Mouse (Mus musculus) myocyte (in vitro differentiated cells): Measurements from ENCODE around the gene Pomgnt2.

ENCODE experiments used
- CEBPB ChIP-seq: IDR thresholded peaks from 2 replicates; pipeline ENCODE4 v1.6.1; 2011; ENCODE audit warnings: mild to moderate bottlenecking, moderate library complexity; ENCODE audit not compliant: poor library complexity, insufficient read depth, severe bottlenecking
- E2F4 ChIP-seq: IDR thresholded peaks from one replicate; pipeline ENCODE4 v1.6.1; 2011; ENCODE audit warnings: mild to moderate bottlenecking, control low read depth, moderate library complexity; ENCODE audit not compliant: insufficient read depth
- MAX ChIP-seq: IDR thresholded peaks from one replicate; pipeline ENCODE4 v1.6.1; 2011; ENCODE audit warnings: low read depth, mild to moderate bottlenecking, control low read depth
- MYOD1 ChIP-seq, 3 experiments: IDR thresholded peaks; one replicate each; pipeline ENCODE4 v1.6.1; 2011; ENCODE audit warnings: control low read depth in 2 of 3, low read depth in 2 of 3, mild to moderate bottlenecking in 2 of 3, moderate library complexity in 1 of 3; ENCODE audit not compliant: insufficient read length in 2 of 3, control insufficient read depth in 1 of 3
- POLR2A ChIP-seq: IDR thresholded peaks from one replicate; pipeline ENCODE4 v1.6.1; 2011; ENCODE audit warnings: low read depth, mild to moderate bottlenecking, control low read depth, moderate library complexity; ENCODE audit not compliant: insufficient read length
- POLR2AphosphoS2 ChIP-seq: IDR thresholded peaks from one replicate; pipeline ENCODE4 v1.6.1; 2011; ENCODE audit warnings: low read depth, control low read depth; ENCODE audit not compliant: insufficient read length
- REST ChIP-seq: IDR thresholded peaks from one replicate; pipeline ENCODE4 v1.6.1; 2011; ENCODE audit warnings: mild to moderate bottlenecking, control low read depth, moderate library complexity; ENCODE audit not compliant: insufficient read depth, insufficient read length
- SRF ChIP-seq: IDR thresholded peaks from one replicate; pipeline ENCODE4 v1.6.1; 2011; ENCODE audit warnings: low read depth; ENCODE audit not compliant: control insufficient read depth, insufficient read length
- TCF12 ChIP-seq: IDR thresholded peaks from one replicate; pipeline ENCODE4 v1.6.1; 2011; ENCODE audit warnings: mild to moderate bottlenecking, control low read depth; ENCODE audit not compliant: poor library complexity, insufficient read depth, severe bottlenecking
- USF1 ChIP-seq: IDR thresholded peaks from one replicate; pipeline ENCODE4 v1.6.1; 2011; ENCODE audit warnings: low read depth, mild to moderate bottlenecking, control low read depth, moderate library complexity

- TF ChIP-seq CEBPB = no peak
- no peak for TF ChIP-seq POLR2A
- no peak for TF ChIP-seq USF1
- TF ChIP-seq SRF = no peak
- TF ChIP-seq MAX = no peak
- TF ChIP-seq E2F4 = no peak
- no peak for TF ChIP-seq TCF12
- TF ChIP-seq POLR2AphosphoS2 = no peak
- TF ChIP-seq MYOD1 (IDR thresholded peaks at IDR 0.05; ENCODE audit: control insufficient read depth in 1 of 3, insufficient read length in 2 of 3, low read depth in 2 of 3) = no peak
- TF ChIP-seq REST = no peak
These were observed 23.4 kb upstream of the Pomgnt2 start for GRCm38 (mm10) chr9:122020321-122020720.
